Mouse (Mus musculus) erythroblast, embryonic 14.5 days (primary cell): Measurements from ENCODE around the gene Cmtm4. TPM values are rescaled to one million over a fixed set of nuclear protein-coding genes. Genes with fewer than 3 reads are reported as not detected.
"Not testable (repeated sequence)": the region's sequence is repeated elsewhere in the genome, so short reads cannot be mapped to it uniquely, and the experiment has no call there.

ENCODE experiments used
- H3K27me3 ChIP-seq: 2 replicates; pipeline ENCODE4 v1.6.1; 2012; ENCODE audit warnings: inconsistent platforms; ENCODE audit not compliant: control insufficient read depth
- H3K36me3 ChIP-seq: 2 replicates; pipeline ENCODE4 v1.6.1; 2012; ENCODE audit warnings: mild to moderate bottlenecking, inconsistent platforms; ENCODE audit not compliant: control insufficient read depth
- H3K4me1 ChIP-seq: 2 replicates; pipeline ENCODE4 v1.6.1; 2012; ENCODE audit warnings: inconsistent platforms; ENCODE audit not compliant: control insufficient read depth
- H3K4me3 ChIP-seq: replicated peaks from 2 replicates; pipeline ENCODE3; 2012; ENCODE audit warnings: moderate library complexity, mild to moderate bottlenecking, inconsistent platforms
- H3K9me3 ChIP-seq: 2 replicates; pipeline ENCODE4 v1.6.1; 2012; ENCODE audit warnings: low read length, inconsistent platforms, mixed read lengths; ENCODE audit not compliant: control insufficient read depth
- GATA1 ChIP-seq: IDR thresholded peaks from 2 replicates; pipeline ENCODE4 v1.6.1; 2012; ENCODE audit warnings: low read length, inconsistent platforms, mixed read lengths
- TAL1 ChIP-seq: IDR thresholded peaks from 3 replicates; pipeline ENCODE4 v1.6.1; 2012; ENCODE audit warnings: low read length, inconsistent platforms, mixed read lengths
- polyA plus RNA-seq: library from polyadenylated mRNA; stranded (reverse); fragments of >175 nt; gene quantifications from 2 replicates; pipeline ENCODE4 v1.2.3, GENCODE M21; 2012

The Cmtm4 gene
- polyA plus RNA-seq, 1 experiment = 0.02 TPM

DNA sequence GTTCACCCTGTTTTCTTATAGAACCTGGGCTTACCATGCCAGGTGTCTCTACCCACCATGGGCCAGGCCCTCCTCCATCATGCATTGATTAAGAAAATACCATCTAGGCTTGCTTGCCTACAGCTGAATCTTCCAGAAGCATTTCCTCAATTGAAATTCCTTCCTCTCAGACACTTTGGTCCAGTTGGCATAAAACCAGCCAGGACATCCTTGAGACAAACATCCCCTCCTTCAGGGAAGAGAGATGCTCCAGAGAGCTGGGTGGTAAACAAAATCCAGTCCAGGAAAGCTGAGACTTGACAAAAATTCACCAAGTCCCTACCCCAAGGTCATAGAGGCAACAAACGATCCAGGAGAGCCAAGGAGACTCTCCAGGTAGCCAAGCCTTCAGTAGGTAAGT lies 61.4 kb downstream of the Cmtm4 start:
- no peaks in the 10 kb centered on the region for H3K36me3 ChIP-seq
- TF ChIP-seq TAL1 = no peak
- TF ChIP-seq GATA1 = no peak
- H3K9me3 ChIP-seq = no peaks in the 10 kb centered on the region
- H3K4me3 ChIP-seq = no peak overlapping the region
- H3K27me3 ChIP-seq = peaks cover under 1% of the 10 kb centered on the region; the same call in 1 of the 2 replicates
- peaks cover 18% of the 10 kb centered on the region for H3K4me1 ChIP-seq

DNA sequence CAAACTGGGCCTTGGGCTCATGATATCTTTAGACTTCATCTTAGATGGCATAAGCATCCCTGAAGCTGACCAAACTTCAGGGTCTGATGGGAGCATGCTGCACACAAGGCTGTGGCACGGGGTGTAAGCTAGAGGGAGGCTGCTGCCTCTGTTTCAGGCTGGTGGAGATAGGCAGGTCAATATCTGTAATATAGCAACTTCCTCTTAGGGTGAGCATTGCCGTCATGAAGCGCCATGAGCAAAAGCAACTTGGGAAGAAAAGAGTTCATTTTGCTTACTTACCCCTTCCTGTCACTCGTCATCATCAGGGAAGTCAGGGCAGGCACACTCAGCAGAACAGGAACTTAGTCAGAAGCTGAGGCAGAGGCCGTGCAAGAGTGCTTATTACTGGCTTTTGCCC lies 61.8 kb downstream of the Cmtm4 start:
- Histone ChIP-seq H3K4me3 (no peak overlapping the region), H3K9me3 (no peaks in the 10 kb centered on the region), H3K36me3 (no peaks in the 10 kb centered on the region), H3K27me3 (no peaks in the 10 kb centered on the region), H3K4me1 (peaks cover 18% of the 10 kb centered on the region)
- TF ChIP-seq TAL1 = no peak
- TF ChIP-seq GATA1 = no peak

DNA sequence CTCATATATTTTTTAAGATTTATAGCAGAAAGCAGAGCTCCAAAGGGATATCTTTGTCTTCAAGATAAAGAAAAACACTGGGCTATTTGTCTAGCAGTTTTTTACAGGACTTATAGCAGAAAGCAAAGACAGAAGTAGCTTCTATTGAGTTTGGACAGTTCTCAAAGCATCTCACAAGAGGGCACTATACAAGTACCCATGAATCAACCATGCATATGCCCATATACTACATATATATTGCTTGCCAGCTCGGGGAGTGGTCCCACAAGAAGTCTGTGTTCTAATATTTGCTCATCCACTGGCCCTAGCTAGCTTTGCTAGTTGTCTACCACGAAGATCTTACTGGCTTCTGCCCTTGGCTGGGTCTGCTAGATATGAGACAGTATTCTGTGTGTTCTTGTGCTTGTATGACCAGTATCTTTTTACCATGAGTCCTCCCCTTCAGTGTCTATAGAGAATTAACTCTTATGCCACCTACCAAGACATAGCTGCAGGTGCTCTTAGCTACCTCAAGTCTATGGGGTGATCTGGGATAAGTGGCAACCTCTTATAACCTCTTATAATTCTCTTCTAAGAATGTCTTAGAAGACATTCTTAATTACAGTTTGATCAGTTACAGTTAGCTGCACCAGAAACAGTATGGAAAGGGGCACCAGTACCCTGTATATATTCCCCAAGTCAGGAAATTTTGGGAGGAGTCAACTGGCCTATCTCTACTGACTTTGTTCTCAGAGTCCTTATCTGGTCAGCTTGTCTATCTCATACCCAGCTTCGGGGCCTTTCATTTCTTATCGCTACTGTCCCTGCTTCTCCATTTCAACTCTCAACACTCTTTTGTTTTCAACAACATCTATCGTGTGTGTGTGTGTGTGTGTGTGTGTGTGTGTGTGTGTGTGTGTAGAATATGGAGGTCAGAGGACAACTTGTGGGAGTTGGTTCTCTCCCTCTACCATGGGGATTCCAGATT lies 62.7 kb downstream of the Cmtm4 start:
- H3K4me3 ChIP-seq = no peak overlapping the region
- H3K27me3 ChIP-seq = no peaks in the 10 kb centered on the region
- TF ChIP-seq TAL1 (no peak), GATA1 (no peak)
- H3K36me3 ChIP-seq = no peaks in the 10 kb centered on the region
- no peaks in the 10 kb centered on the region for H3K9me3 ChIP-seq
- peaks cover 18% of the 10 kb centered on the region for H3K4me1 ChIP-seq

DNA sequence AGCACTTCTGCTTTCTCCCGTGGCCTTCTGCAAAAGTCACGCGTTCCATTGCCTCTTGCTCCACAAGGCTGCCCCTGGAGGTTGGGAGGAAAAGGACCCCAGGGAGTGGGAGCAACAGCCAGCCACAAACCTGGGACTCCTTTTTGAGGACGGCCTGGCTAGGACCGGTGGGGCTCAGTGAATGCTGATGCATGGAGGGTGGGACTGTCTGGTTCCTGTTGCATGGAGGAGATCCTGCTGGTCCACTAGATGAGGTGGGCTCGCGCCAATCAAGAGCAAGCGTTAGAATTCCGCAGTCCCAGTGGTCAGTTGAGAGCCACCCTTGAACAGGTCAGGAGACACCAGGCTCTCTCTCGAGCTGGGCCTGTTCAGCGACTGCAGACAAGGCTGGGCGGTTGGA lies 73.7 kb downstream of the Cmtm4 start, which contains the start of gene Cmtm2b:
TSS of gene Cmtm2b (plus strand) at position 301 of the 400 bp plus-strand sequence.
- not testable (repeated sequence) for H3K4me1 ChIP-seq, H3K4me3 ChIP-seq, H3K27me3 ChIP-seq, H3K9me3 ChIP-seq, H3K36me3 ChIP-seq

DNA sequence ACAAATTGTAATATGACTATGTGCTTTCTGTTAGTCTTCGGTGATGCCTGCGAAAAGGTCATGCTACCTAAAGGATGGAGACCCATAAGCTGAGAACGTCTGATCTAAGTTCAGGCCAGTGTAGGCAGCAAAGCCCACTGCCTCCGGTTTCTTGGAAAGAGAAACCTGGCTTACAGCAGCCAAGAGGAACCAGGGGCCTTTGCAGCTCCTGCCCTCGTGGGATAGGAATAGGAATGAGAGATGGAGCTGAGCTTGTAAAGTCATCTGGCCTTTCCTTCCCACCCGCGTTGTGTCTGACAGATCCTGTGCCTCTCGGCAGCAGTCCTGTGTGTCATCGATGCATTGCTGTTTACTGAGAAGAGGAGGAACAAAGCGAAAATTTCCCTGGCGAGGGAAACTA lies 74.3 kb downstream of the Cmtm4 start, which contains the start of gene Gm11020:
TSS of gene Gm11020 (plus strand) at position 301 of the 400 bp plus-strand sequence.
- not testable (repeated sequence) for H3K4me1 ChIP-seq, H3K4me3 ChIP-seq, H3K9me3 ChIP-seq, H3K27me3 ChIP-seq, H3K36me3 ChIP-seq

DNA sequence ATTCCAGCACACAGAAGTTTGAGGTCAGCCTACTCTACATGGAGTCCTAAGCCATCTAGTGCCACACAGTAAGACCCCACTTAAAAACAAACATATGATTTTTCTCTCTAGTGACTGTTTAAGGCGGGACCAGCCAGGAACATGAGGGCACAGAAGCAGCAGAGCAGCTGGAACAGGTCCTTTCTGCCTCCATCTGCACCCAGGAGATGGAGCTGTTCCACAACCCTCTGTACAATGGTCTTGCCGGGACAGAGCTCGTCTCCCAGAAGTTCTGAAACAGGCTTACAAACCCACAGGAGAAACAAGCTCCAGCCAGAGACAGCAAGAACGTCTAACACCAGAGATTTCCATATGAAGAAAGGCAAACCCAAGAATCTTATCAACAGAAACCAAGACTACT lies 82.3 kb downstream of the Cmtm4 start:
- Histone ChIP-seq H3K4me1 (peaks cover 4% of the 10 kb centered on the region), H3K36me3 (no peaks in the 10 kb centered on the region), H3K9me3 (no peaks in the 10 kb centered on the region), H3K4me3 (no peak overlapping the region), H3K27me3 (no peaks in the 10 kb centered on the region)
- TF ChIP-seq GATA1 = no peak
- no peak for TF ChIP-seq TAL1

DNA sequence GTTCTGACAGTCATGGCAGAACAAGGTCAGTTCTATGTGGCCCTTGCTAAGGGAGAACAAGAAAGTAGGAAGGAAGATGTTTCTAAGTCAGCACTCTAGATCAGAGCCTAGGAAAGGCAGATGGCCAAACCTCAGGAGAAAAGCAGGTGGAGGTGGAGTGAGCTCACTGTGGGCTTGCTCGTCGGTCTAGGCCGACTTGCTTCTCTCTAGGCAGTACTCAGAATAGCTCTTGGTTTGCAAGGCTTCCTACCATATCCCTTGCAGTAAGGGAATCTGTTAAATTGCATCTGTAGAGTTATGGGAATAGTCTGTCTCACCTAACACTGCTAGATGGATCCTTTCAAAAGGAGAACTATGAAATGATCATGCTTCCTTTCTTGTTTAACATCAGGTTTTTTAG lies 83.6 kb downstream of the Cmtm4 start:
- not testable (repeated sequence) for H3K9me3 ChIP-seq, H3K4me3 ChIP-seq, H3K4me1 ChIP-seq, H3K27me3 ChIP-seq, H3K36me3 ChIP-seq

DNA sequence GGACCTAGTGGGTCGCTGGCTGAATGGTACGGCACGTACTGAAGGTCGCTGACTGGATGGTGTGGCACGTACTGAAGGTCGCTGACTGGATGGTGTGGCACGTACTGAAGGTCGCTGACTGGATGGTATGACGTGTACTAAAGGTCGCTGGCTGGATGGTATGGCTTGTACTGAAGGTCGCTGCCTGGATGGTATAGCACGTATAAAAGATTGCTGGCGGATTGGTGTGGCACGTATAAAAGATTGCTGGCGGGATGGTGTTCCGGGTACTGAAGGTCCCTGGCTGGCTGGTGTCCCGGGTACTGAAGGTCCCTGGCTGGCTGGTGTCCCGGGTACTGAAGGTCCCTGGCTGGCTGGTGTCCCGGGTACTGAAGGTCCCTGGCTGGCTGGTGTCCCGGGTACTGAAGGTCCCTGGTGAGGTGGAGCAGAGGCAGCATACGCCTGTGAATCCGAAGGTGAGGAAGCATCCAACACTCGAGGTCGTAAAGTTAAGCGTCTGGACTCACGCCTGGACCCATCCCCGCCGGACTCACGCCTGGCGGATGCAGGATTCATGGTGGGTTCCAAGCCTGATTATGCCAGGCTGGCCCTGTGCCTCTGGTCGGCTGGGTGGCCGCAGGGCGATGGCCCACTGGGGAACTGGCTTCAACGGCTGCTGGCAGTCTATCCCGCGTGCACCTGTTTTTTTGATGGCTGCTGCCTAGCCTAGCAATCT lies 86.0 kb downstream of the Cmtm4 start, which contains the start of the genes Gm45711 and Cmtm1:
TSS of gene Gm45711 (minus strand) at position 641 of the 715 bp plus-strand sequence.
TSS of gene Cmtm1 (minus strand) at position 705 of the 715 bp plus-strand sequence.
- not testable (repeated sequence) for H3K36me3 ChIP-seq, H3K4me1 ChIP-seq, H3K4me3 ChIP-seq, H3K9me3 ChIP-seq, H3K27me3 ChIP-seq

DNA sequence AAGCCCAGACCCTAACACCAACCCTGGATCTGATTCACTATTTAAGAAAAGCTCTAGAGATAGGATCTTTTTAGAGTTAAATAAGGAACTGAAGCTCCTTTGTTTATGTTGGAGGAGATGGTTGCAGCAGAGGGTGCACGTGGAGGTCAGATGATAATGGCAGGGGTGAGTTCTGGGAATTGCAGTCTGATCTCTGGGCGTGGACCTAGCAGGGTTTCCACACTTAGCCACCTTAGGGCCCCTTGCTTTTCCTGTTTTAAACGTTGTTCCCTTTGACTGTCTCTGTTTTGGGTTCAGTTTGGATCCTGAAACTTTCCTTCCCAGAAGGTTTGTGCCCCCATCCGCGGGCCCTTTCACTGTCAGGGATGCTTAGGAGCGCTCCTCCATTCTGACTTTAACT lies 87.3 kb downstream of the Cmtm4 start:
- H3K36me3 ChIP-seq, H3K4me3 ChIP-seq, H3K27me3 ChIP-seq, H3K4me1 ChIP-seq, H3K9me3 ChIP-seq: not testable (repeated sequence)
